12 mouse cellular contexts compared by ENCODE assay signal in genomic region chr7:109269046-109269445, GRCm38 (mm10).
DNase-seq lines count a peak whose midpoint lies in the region; ATAC-seq and TF ChIP-seq lines count a peak whose summit lies in the region.
"Had no signal": no experiment of that assay in that cellular context is flagged by ENCODE, and none has a peak within 500 bp of the region (broad histone marks: within the 10 kb centered on the region; RNA-seq: fewer than 3 reads in every experiment).

No protein-coding gene starts in this region.

- peak; percentile 20 for DNase-seq in adrenal gland, adult 2 months
- no peak for DNase-seq in adrenal gland, postnatal 4 days (ENCODE audit: low spot score in 2 of 2)
- peak; percentile 28 to 57 for DNase-seq in kidney, adult 8-10 months
- peak; percentile 28 to 39 for DNase-seq in cerebellum, adult 2 months
- peak; percentile 50 to 51 for DNase-seq in heart, postnatal 36 days
- DNase-seq in thymus, postnatal 36 days, result no peak
- DNase-seq in natural killer cell, adult 2 months (ENCODE audit: low spot score in 2 of 2), result no peak
- DNase-seq: gastrocnemius, postnatal 14 days had no signal

- no peak overlapping the region for H3K27ac ChIP-seq in kidney, embryonic 14.5 days (ENCODE audit: low read depth, low read length)
- H3K27ac ChIP-seq in cerebellum, adult 2 months (ENCODE audit: insufficient read depth, low read length), result no peak overlapping the region
- H3K27ac ChIP-seq: embryonic facial prominence, embryonic 13.5 days; lung, embryonic 15.5 days had no signal

- no peaks in the 10 kb centered on the region for H3K27me3 ChIP-seq in kidney, embryonic 14.5 days (ENCODE audit: control insufficient read depth, insufficient read depth, low read length)
- H3K27me3 ChIP-seq in cerebellum, adult 2 months (ENCODE audit: control insufficient read depth, insufficient read depth, low read length), result no peaks in the 10 kb centered on the region
- H3K27me3 ChIP-seq: embryonic facial prominence, embryonic 13.5 days; lung, embryonic 15.5 days had no signal

- TF ChIP-seq POLR2A in cerebellum, adult 2 months (IDR thresholded peaks at IDR 0.05; ENCODE audit: borderline replicate concordance, insufficient read depth, low read length), result no peak

- H3K9ac ChIP-seq in kidney, embryonic 14.5 days (ENCODE audit: low read depth, low read length), result no peak overlapping the region
- H3K9ac ChIP-seq: embryonic facial prominence, embryonic 13.5 days; lung, embryonic 15.5 days had no signal

- TF ChIP-seq CTCF in cerebellum, adult 2 months (IDR thresholded peaks at IDR 0.05; ENCODE audit: borderline replicate concordance, insufficient read depth, low read depth, low read length), result no peak

- intact Hi-C loops in heart, postnatal 36 days (cut with DNase I), result no loop called here

- no peak overlapping the region for H3K4me3 ChIP-seq in kidney, embryonic 14.5 days (ENCODE audit: low read length)
- no peak overlapping the region for H3K4me3 ChIP-seq in cerebellum, adult 2 months (replicated peaks; ENCODE audit: insufficient read depth, low read depth, low read length)
- H3K4me3 ChIP-seq: embryonic facial prominence, embryonic 13.5 days; lung, embryonic 15.5 days had no signal

- no peaks in the 10 kb centered on the region for H3K4me1 ChIP-seq in kidney, embryonic 14.5 days (ENCODE audit: control insufficient read depth, insufficient read depth, low read length)
- H3K4me1 ChIP-seq in cerebellum, adult 2 months (ENCODE audit: control insufficient read depth, insufficient read depth, low read length), result peaks cover 8% of the 10 kb centered on the region
- H3K4me1 ChIP-seq: embryonic facial prominence, embryonic 13.5 days; lung, embryonic 15.5 days had no signal

- H3K4me2 ChIP-seq in kidney, embryonic 14.5 days (replicated peaks; ENCODE audit: low read depth, low read length), result no peak overlapping the region
- H3K4me2 ChIP-seq: embryonic facial prominence, embryonic 13.5 days; lung, embryonic 15.5 days had no signal

- no peak for ATAC-seq in kidney, embryonic 14.5 days (ENCODE audit: low FRiP score, low TSS enrichment)
- ATAC-seq: inflammation-experienced regulatory T-cells, adult 6 months had no signal

- H3K36me3 ChIP-seq in kidney, embryonic 14.5 days (ENCODE audit: control insufficient read depth, insufficient read depth, low read length), result no peaks in the 10 kb centered on the region
- H3K36me3 ChIP-seq: embryonic facial prominence, embryonic 13.5 days; lung, embryonic 15.5 days had no signal

- WGBS in kidney, embryonic 14.5 days, result 83% methylated on average over 4 of the region's 4 CpGs
- 17% methylated on average over 4 of the region's 4 CpGs for WGBS in cerebellum, adult 2 months

- H3K9me3 ChIP-seq in kidney, embryonic 14.5 days (ENCODE audit: control insufficient read depth, low read length), result no peaks in the 10 kb centered on the region
- H3K9me3 ChIP-seq: embryonic facial prominence, embryonic 13.5 days; lung, embryonic 15.5 days had no signal

Comparison
In these comparisons a context has a peak if more than half of its experiments do, and no peak if none do; other contexts are left out.
1. DNase-seq: peak in adrenal gland, adult 2 months (single experiment), kidney, adult 8-10 months (2 of 2), cerebellum, adult 2 months (2 of 2) and heart, postnatal 36 days (2 of 2); none in adrenal gland, postnatal 4 days (0 of 2), thymus, postnatal 36 days (0 of 2) and natural killer cell, adult 2 months (0 of 2).